Mouse (Mus musculus): Measurements from ENCODE around the gene Gjb4.

The Gjb4 gene

DNA sequence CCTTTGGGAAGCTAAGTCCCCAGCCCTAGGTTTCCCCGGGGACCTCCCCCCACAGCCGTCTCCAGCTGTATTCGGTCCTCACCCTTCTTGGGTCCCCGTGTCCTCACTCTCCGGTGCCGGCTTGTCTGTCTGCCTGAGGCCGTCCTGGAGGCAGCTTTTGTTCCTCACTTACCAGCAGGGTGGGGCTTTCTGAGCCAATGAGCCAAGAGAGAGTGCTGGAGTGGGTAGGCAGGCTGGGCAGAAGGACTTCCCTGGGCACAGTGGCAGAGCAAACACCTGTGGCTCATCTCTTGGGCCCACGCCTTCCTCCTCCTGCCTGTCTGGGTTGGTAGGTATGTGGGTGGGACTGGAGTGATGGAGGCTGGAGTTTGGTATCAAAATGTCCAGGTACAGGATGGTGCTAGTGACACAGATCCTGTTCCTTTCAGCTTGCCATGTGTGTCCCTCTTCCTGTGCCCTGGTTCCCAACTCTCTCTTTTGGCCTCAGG lies at the start of gene Gjb4:
TSS of gene Gjb4 (minus strand) at position 131 of the 488 bp plus-strand sequence.
- DNase-seq, result no peak

DNA sequence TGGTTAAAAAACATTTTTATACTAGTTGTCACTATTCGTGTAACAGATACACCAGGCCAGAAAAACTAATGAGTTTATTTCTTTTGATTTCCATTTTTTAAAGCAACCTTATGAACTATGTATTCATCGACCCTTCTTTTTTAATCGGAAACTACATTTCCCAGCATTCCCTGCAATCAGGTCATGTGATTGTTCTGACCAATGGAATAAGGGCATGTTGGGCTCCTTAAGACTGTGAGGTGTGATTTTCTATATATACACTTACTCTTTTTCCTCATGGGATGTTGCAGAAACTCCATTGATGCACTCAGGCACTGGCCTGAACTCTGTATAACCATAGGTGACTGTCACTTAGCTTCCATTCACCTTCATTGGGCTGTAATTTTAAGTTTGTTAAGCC lies 48.7 kb upstream of the Gjb4 start:
- no peak for DNase-seq

DNA sequence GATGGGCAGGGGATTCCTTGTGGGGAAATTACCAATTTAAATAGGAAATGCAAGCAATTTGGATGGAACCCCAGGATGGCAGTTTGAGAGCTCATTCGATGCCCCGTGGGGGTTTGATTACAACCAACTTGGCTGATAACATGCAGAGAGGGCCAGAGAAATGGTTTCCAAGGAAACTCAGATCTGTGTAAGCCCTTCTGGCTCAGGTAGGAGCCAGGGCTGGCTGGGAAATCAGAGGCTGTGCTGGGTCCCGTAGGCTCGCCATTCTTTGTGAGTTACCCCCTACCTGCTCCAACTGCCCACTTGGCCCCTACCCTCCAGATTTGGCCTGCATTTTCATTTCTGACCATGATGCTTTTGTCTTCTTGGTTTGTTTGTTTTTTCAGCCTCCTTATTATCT lies 48.3 kb upstream of the Gjb4 start:
- DNase-seq, result no peak

DNA sequence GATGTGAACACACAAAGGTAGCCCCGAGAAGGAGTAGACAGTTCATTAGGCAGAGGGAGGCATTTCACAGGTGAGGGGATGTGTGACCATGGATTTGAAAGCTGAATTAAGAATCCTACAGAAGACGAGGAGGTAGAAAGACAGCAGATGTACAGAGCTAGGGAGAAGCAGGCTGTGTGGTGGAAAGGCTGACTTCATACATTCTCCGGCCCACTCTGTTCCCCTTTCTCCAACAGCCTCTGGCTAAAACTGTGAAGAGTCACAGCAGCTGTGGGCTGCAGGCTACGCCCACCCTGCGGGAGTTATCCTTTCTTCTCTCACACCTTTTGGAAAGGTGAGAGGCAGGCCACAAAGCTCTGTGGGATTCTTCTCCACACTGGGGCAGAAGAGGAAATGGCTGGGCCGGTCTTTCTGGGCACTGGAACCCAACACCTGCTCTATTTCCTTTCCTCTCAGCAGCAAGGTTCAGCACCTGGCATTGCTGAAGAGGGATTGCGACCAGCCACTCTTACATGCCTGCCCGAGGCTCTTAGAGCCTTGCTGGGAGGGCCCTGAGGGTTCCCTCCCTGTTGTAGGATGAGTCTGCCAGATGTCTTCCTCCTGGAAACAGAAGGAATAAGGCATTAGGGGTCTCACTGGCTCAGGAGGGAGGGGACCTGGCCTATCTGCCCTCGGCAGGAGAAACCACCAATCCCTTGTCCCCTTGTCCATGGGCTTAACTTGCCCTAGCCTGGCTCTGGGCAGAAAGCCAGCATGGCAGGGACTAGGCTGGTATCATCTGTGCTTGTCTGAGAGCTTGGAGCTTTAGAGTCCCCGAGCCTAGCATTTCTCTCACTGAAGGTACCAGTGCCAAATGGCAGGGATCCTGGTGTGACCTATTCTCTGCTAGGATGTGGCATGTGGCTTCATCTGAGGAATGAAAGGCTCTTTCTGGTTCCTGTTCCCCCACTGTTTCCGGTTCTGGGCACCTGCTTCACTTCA lies 46.6 kb upstream of the Gjb4 start:
- DNase-seq, result peak; percentile 80 to 82

DNA sequence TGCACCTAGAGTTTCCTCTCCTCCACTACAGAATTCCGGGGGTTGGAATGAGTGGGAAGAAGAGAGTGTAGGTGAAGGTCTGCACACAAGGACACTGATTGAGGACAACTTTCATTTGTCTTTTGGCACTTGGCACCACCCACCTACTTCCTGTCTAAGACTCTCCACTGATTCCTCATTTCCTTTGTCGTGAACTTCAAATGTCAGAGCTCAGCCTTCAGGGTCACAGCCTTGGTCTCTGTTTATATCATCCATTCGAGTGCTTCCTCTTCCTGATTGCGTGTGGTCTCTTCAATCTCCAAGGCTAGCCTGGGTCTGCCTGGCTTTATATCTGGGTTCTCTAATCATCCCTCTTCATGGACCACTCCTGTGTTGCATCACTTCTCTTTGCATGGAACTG lies 41.7 kb upstream of the Gjb4 start:
- no peak for DNase-seq

DNA sequence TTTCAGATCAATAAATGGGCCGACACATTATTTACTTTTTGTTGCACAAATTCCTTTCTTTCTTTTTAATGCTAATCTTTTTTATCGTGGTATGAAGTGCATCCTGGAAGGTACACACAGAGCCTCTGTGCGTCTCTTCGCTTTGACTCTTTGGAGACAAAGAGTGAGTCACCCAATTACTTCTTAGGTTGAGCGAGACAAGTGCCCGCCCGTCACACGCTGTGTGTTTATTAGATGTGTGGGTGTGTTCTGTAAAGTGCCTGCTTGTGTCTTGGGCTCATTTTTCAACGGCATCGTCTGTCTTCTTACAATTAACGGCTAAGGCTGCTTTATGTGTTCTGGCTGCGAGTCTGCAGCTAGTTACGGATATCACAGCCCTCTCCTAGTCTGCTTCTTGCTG lies 35.8 kb upstream of the Gjb4 start:
- DNase-seq, result no peak

DNA sequence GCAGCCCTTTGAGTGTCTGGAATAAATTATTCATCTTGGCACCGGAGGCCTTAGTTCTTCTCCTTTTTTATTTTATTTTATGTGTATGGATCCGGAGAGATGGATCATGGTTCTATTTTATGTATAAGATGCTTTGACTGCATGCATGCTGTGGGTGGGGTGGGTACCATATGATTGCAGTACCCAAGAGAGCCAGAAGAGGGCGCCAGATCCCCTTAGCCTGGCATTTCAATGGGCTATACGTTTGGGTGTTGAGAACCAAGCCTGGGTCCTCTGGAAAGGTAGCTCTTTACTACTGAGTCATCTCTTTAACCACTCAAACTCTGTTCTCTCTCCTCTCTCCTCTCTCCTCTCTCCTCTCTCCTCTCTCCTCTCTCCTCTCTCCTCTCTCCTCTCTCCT lies 23.5 kb upstream of the Gjb4 start:
- DNase-seq, result no peak

DNA sequence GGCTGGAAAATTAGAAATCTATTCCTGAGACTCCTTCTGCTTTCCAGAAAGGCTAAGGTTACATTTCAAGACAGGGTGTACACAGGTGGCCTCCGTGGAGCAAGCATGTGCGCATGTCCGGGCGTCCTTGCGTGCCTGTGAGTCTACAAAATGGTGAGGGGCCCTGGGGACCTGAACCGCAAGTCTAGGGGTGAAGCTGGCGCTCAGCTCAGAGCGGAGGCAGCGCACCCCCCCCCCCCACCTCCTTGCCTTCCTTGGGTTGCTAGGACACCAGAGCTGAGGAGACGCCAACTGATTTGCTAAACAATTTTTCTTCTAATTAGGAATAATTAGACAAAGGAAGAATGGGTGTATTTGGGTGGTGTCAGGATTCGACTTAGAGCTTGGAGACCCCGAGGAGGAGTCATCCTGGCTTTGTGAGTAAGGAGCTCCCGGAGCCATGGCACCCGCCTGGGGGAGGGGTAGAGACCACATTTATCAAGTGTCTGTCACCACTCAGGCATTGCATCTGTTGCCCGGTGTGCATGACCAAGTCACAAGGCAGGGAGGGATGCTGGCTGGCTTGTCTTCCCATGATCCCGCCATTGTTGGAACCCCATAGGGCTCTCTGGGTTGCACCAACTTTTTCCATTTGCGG lies 21.8 kb upstream of the Gjb4 start:
- DNase-seq, result no peak

DNA sequence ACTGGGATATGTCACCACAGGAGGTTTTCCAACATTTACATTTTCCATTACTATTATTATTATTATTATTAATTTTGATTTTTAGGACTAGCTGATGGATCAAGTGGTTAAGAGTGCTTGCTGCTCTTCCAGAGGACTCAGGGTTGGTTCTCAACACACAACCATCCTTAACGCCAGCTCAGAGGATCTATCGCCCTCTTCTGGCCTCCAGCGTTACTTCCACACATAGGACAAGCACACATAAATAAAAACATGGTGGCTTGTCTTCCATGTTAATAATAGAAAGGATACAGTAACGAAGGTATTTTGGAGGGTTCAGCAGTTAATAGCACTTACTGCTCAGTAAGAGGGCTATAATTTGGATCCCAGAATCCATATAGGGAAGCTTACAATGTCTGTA lies 20.8 kb upstream of the Gjb4 start:
- no peak for DNase-seq

DNA sequence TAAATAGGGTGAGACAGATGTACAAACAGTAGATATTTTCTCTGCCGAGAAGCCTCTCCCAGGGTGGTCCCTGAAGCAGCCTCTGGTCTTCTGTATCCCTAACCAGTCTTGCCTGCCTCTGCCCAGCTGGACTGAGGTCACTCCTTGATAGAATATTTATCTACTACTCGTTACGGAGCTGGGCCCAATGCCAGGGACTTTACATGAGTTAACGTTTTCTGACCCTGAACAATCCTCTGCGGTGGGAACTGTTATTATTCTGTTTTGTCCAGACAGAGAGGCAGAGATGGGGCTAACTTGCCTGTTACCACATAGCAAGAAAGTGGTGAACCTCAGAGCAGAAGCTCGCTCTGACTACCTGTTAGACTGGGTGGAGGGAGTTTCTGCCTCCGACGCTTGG lies 19.6 kb upstream of the Gjb4 start:
- no peak for DNase-seq

DNA sequence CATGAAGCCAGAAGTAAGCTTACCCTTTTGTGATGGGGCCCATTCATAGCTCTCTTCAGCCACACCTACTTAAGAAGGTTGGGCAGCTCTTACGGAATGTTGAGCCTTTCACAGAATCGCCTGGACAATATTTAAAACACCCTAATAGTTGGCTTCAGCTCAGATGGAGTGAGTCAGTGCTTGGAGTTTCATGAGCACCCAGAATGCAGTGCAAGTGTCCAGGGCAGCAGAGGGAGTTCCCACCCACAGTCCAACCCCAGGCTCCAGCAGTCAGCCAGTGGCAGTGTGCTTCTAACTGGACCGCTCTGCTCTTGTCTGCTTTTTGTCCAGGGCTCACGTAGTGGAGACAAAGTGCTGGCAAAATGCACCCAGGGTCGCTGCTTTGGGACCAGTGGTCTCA lies 17.7 kb upstream of the Gjb4 start:
- DNase-seq, result no peak

DNA sequence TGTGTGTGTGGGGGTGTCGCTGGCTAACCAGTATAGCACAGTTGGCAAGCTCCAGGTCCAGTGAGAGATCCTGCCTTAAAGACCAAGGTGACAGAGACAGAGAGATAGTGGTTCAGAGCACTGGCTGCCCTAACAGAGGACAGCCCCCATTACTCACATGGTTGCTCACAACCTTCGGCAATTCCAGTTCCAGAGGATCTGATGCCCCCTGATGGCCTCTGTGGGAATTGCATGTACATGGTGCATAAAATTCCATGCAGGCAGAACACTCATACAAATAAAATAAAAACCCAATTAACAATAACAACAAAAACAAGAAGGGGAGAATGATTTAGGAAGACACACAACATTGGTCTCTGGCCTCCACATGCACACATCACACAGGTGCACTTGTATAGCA lies 16.6 kb upstream of the Gjb4 start:
- no peak for DNase-seq

DNA sequence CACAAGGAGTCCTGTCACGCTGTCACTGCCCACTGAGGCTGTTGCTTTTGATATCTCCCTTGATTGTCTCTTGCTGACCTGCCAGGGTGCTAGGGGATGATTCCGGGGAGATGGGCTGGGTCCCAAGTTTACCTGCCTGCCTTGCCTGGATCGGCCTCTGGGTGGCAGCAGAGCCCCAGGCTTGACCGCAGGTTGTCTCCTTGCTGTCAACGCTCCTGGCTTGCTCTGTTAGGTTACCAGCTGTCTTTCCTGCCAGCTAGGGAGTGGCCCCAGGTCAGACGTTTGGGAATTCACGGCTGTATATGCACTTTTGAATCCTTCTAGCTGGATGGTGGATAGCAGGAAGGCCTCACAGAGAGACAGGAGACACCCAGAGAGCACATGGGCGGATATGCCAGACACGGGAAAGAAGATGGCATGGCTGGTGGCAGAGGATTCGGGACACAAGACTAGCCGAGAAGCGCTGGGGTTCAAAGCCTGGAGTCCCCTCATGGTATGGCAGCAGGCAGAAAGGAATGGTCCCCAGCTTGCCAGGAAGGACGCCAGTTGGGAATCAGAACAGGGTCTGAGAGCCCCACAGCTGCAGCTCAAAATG lies 14.6 kb upstream of the Gjb4 start:
- peak; percentile 81 to 83 for DNase-seq

DNA sequence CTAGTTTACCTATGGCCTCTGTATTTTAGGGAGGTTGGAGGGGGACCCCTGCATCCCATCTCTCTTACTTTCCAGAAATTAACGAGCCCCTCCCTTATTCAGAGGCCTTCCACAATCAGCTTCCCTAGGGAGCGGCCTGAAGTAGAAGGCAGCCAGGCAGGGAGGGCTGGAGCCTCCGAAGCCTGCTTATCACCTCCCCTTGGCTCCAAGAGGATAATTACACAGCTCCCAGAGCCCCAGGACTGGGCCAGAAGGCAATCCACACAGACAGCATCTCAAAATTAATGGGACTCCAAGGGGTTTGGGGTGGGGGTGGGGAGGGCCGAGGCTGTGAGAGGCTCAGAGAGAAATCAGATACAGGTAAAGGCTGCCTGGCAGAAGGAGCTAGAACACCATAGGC lies 12.0 kb upstream of the Gjb4 start:
- DNase-seq, result no peak

DNA sequence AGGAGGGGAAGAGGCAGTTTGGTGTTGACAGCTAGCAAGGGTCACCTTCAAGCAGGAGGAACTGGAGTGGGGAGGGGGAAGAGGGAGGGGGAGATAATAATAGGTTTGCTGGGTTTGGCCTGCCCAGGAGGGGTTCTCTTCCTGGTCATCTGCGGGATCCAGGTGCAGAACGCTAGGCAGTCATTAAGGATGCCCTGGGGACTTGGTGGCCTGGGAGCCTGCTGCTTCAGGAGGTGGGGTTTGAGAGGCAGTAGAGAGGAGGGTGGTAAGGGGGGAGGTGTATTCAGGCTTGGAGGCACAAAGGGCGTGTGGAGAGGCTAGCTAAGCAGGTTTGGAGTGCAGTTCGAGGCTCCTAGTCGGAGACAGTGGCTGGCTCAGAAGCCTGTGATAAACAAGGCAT lies 11.6 kb upstream of the Gjb4 start:
- no peak for DNase-seq

DNA sequence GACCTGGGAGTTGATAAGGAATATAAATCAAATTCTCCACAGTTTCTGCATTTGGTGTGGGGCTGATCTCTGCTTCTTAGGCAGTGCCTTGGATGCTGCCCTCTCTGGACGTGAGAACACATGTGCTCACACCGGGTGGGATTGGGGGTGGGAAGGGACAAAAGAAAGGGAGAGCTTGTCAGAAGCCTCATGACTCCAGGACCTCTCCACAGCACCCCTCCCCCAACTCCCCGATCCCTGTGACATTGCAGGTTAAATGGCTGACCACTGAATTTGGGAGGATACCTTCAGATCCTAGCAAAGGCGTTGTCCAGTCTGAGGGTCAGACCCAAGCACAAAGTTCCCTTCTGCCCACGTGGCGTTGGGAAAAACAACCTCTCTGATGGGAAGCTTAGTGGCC lies 10.6 kb upstream of the Gjb4 start:
- DNase-seq, result no peak

DNA sequence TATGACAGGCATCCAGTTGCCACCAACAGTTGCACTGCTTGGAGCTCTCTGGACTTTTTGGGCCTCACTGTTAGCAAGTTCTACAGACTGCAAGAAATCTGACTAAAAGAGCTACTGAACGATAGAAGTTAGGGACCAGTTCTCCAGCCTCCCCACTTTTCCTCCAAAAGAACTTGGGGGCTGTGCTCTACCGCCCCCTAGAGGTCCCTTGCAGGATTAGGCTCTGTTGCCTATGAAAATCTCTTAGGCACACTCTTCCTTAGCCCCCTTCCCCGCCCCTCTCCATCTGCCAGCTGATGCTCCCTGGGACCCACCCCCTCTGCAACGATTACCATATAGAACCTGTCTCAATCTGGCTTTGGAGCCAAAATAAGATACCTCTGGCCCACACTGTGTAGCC lies 9.4 kb upstream of the Gjb4 start:
- DNase-seq, result no peak

DNA sequence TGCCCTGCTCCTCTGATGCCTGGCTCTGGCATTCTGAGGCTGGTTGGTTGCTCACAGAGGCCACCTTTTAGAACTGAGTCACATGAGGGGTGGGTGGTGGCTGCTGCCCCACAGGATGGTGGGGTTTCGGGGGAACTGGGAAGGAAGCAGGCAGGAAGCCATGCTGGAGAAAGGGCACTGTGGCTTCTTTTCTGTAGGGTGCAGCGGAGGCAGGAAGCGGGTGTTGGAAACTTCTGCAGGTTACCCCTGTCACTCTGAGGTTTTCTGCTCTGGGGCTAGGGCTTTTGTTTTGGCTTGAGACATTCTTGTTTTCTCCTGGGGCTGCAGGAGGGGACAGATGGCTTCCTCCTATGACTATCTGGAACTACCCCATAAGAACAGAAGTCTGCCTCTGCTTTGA lies 8.6 kb upstream of the Gjb4 start:
- no peak for DNase-seq

DNA sequence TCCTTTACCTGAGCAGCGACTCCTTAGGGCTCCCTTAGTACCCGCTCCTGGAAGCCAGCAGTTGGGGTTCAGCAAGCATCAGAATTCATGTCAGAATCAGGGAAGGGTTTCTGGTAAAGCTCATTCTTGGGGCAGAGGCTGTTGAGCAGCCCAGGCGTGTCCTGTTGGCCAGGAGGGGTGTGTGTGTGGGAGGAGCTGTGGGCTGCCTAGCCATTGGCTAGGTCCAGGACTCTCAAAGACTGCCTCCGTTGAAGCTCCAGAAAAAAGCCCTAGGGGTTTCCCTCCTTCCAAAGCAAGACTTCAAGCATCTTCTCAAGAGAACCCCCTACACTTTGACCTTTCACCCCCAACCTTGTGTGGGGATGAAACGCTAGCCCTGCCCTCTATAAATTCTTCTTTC lies 4.1 kb upstream of the Gjb4 start, which contains the start of gene Gjb5:
TSS of gene Gjb5 (minus strand) at position 164 of the 400 bp plus-strand sequence.
- no peak for DNase-seq

DNA sequence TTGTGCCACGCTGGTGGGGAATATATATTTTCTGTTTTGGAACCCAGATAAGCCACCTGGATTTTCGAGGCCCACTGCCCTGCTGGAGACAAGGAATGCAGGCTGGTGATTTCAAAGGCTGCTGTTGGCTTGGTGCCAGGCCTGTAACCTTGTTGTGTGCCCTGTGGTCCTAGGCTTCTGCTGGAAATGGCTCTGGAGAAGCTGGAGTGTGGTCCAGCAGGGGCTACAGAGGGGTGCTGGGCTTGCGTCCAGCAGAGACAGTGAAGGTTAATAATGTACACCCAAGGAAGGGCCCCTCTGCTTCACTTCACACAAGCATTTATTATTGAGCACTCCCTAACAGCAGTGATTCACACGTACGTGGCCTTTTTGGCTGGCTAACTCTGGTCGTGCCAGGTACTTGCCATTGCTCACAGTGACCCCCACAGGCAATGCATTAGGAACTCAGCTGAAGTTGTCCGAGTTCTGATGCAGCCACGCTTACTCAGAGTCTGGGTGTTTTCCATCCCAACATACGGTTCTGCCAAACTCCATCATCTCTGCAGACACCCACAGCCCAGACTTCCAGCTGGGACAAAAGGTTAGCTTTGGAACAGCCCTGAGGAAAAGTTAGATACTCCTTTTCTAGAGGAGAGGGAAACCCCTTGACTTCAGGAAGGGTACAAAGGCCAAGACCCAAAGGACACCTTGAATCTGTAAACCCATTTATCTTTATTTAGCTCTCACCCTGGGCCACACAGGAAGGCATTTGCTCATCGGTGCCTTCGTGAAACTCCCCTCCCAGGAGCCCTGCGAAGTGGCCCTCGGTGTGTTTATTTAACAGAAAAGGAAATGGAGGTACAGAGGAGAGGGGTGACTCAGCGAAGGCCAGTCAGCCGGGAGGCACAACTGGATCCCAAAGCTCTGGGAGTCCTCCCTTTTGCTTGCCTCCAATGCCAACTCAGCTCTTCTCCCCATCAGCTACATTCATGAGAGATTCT lies 915 bp upstream of the Gjb4 start:
- no peak for DNase-seq

DNA sequence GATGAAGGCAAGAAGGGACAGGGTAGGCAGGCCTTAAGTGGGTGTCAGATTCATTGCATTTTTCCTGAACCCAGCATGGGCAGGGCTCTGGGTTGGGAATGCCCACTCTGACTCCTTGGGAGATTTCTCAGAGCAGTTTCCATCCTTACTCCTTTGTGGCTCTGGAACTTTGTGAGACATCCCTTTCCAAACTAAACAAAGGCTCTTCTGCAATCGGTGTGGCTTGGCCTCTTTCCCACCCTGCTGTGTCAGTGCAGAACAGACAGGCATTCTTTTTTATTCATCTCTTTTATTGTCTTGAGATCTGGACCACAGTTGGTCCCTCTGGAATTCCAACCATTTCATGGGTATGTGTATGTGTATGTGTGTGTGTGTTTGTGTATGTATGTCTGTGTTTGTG lies 1.3 kb downstream of the Gjb4 start:
- no peak for DNase-seq

DNA sequence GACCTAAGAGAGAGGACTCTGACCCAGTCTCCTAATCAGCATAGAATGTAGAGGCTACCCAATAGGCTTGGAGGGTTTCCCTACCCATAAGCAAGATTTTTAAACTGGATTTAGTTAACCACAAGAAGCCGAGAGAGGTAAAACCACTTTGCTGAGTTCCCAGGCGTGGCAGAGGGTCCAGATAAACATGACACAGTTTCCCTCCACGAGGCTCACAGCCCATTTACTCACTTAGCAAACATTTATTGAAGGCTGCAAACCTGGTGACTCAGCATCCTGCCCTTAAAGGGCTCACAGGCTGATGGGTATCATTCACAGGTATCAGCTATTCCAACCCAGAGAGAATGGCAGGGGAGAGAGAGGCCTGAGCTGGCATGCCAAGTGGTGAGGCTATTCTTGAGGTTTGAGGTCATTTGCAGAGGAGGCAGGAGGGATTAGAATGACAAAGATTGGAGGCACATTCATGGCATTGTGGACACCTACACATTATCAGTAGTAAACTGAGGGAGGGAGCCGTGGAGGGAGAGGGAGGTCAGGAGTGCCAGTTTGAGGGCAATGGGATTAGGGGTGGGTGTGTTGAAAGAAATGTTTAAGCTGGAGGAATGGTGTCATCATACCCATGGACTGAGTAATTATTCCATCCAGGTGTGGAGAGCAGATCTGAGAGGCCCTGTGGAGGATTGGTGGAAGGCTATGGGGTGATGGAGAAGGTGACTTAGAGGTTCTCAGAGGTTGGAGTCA lies 4.2 kb downstream of the Gjb4 start:
- no peak for DNase-seq
